8 mouse cellular contexts compared by ENCODE assay signal in genomic region chr14:56667969-56668802, GRCm38 (mm10). TPM values are rescaled to one million over a fixed set of nuclear protein-coding genes. Genes with fewer than 3 reads are reported as not detected.
A peak's percentile ranks its signal among the peaks of the same experiment; 100 is the strongest.
DNase-seq lines count a peak whose midpoint lies in the region; ATAC-seq lines count a peak whose summit lies in the region.

Mphosph8 (plus strand) TSS chr14:56668248.

- WGBS in hindbrain, embryonic 15.5 days, result under 1% methylated on average over 70 of the region's 70 CpGs

- peak within 1 kb of the TSS; percentile 93 for H3K27ac ChIP-seq in hindbrain, embryonic 15.5 days (replicated peaks)

- H3K9me3 ChIP-seq in hindbrain, embryonic 15.5 days, result no peaks in the 10 kb centered on the region

- H3K4me2 ChIP-seq in hindbrain, embryonic 15.5 days, result peak within 1 kb of the TSS; percentile 79

- H3K9ac ChIP-seq in hindbrain, embryonic 15.5 days, result peak within 1 kb of the TSS; percentile 69

- peak; percentile 98 for DNase-seq in T-cell, adult 2 months (ENCODE audit: low spot score)
- DNase-seq in cerebellum, postnatal 36 days, result peak; percentile 99 to 100
- peak; percentile 100 for DNase-seq in frontal cortex, postnatal 36 days (ENCODE audit: low spot score in 2 of 2)
- peak; percentile 99 for DNase-seq in left cerebral cortex, adult 11 months (ENCODE audit: low spot score)
- peak; percentile 100 for DNase-seq in lung, postnatal 4 days
- peak; percentile 99 for DNase-seq in retina, postnatal 7 days (ENCODE audit: low read depth, low spot score)
- DNase-seq in urinary bladder, adult 2 months (ENCODE audit: low spot score), result peak; percentile 99

- peaks cover 7% of the 10 kb centered on the region for H3K36me3 ChIP-seq in hindbrain, embryonic 15.5 days

- ATAC-seq in hindbrain, embryonic 15.5 days (ENCODE audit: low FRiP score, low read depth), result peak; percentile 100

- H3K4me1 ChIP-seq in hindbrain, embryonic 15.5 days (replicated peaks), result peaks cover 24% of the 10 kb centered on the region

- peak within 1 kb of the TSS; percentile 77 for H3K4me3 ChIP-seq in hindbrain, embryonic 15.5 days

- no peaks in the 10 kb centered on the region for H3K27me3 ChIP-seq in hindbrain, embryonic 15.5 days

RNA-seq across cellular contexts. Expression of gene Mphosph8, which starts in this region (rescaled TPM):
- 35.8 and 42.4 TPM in 2 replicates for polyA plus RNA-seq in hindbrain, embryonic 15.5 days (2015; fragmentation: Nextera tagmentation; extraction: Ambion mirVana)
- 18.1 and 19.3 TPM in 2 replicates for polyA plus RNA-seq in urinary bladder, adult 2 months (2012; rRNA removed)

Comparison
In these comparisons a context has a peak if more than half of its experiments do, and no peak if none do; other contexts are left out.
1. Peak in every context shown above with its lines: DNase-seq, ATAC-seq, H3K4me3 ChIP-seq and H3K27ac ChIP-seq.